Mouse (Mus musculus) limb, embryonic 12.5 days (tissue): ENCODE data around the gene Ncapg. TPM values are rescaled to one million over a fixed set of nuclear protein-coding genes. Genes with fewer than 3 reads are reported as not detected.

Experiments
- ATAC-seq: fragments of 200-750 bp; cut with Nextera tagmentation; 2 replicates; pipeline ENCODE4 v1.8.0; 2017; ENCODE audit warnings: low read depth, moderate TSS enrichment; ENCODE audit not compliant: insufficient number of reproducible peaks, insufficient read depth, low FRiP score, low TSS enrichment
- H3K27ac ChIP-seq: fragments of 300-500 bp; sonication (generic); 2 replicates; pipeline ENCODE4 v1.5.1; 2016; ENCODE audit warnings: mild to moderate bottlenecking, moderate library complexity
- H3K27me3 ChIP-seq: fragments of 300-500 bp; sonication (generic); 2 replicates; pipeline ENCODE4 v1.6.1; 2016; ENCODE audit warnings: mild to moderate bottlenecking, moderate library complexity
- H3K36me3 ChIP-seq: fragments of 300-500 bp; sonication (generic); 2 replicates; pipeline ENCODE4 v1.6.1; 2016; ENCODE audit warnings: mild to moderate bottlenecking, moderate library complexity
- H3K4me1 ChIP-seq: fragments of 300-500 bp; sonication (generic); replicated peaks from 2 replicates; pipeline ENCODE4 v1.6.1; 2016
- H3K4me2 ChIP-seq: fragments of 300-500 bp; sonication (generic); 2 replicates; pipeline ENCODE4 v1.6.1; 2016; ENCODE audit warnings: mild to moderate bottlenecking, moderate library complexity
- H3K4me3 ChIP-seq: fragments of 300-500 bp; sonication (generic); replicated peaks from 2 replicates; pipeline ENCODE4 v1.5.1; 2016; ENCODE audit warnings: mild to moderate bottlenecking
- H3K9ac ChIP-seq: fragments of 300-500 bp; sonication (generic); replicated peaks from 2 replicates; pipeline ENCODE4 v1.6.1; 2016; ENCODE audit warnings: mild to moderate bottlenecking, moderate library complexity
- H3K9me3 ChIP-seq: fragments of 300-500 bp; sonication (generic); 2 replicates; pipeline ENCODE4 v1.6.1; 2016; ENCODE audit warnings: mild to moderate bottlenecking, moderate library complexity
- WGBS: fragments of 180-500 bp; shearing (Covaris S2); methylation state at CpG from one replicate; pipeline ENCODE4 v1.1.7; 2016; 5-methylcytosine and 5-hydroxymethylcytosine counted together
- polyA plus RNA-seq: library from polyadenylated mRNA; unstranded; fragments of >200 nt; fragmentation: Nextera tagmentation; extraction: Ambion mirVana; gene quantifications from 2 replicates; pipeline ENCODE4 v1.2.1, GENCODE M21; 2016

Gene Ncapg
- polyA plus RNA-seq, 1 experiment from 2014 or later = 67.2 TPM

GRCm38 (mm10) chr5:45668831-45669230 lies 888 bp upstream of the Ncapg start:
- peak overlapping the region; percentile 74 for H3K9ac ChIP-seq
- 0 out of 2 replicates have a peak, but pooled peaks cover 2% of the 10 kb centered on the region for H3K36me3 ChIP-seq
- no peaks in the 10 kb centered on the region for H3K27me3 ChIP-seq
- H3K27ac ChIP-seq = peak overlapping the region; percentile 78; the same call in 1 of the 2 replicates
- WGBS = under 1% methylated on average over 3 of the region's 3 CpGs
- H3K4me2 ChIP-seq = peak overlapping the region; percentile 82
- H3K4me3 ChIP-seq = peak overlapping the region; percentile 86
- ATAC-seq = no peak
- H3K4me1 ChIP-seq = peaks cover 7% of the 10 kb centered on the region
- no peaks in the 10 kb centered on the region for H3K9me3 ChIP-seq

GRCm38 (mm10) chr5:45669234-45669597 lies 503 bp upstream of the Ncapg start:
- WGBS = under 1% methylated on average over 27 of the region's 27 CpGs
- Histone ChIP-seq H3K36me3 (0 out of 2 replicates have a peak, but pooled peaks cover 2% of the 10 kb centered on the region), H3K9me3 (no peaks in the 10 kb centered on the region), H3K4me2 (peak overlapping the region; percentile 82), H3K9ac (peak overlapping the region; percentile 74), H3K4me1 (peaks cover 7% of the 10 kb centered on the region), H3K27me3 (no peaks in the 10 kb centered on the region), H3K27ac (peak overlapping the region; percentile 78), H3K4me3 (peak overlapping the region; percentile 86)
- peak; percentile 77 for ATAC-seq

- H3K4me1 ChIP-seq = peaks cover 7% of the 10 kb centered on the region
- H3K4me3 ChIP-seq = peak overlapping the region; percentile 86
- H3K36me3 ChIP-seq = peaks cover 9% of the 10 kb centered on the region
- no peaks in the 10 kb centered on the region for H3K9me3 ChIP-seq
- H3K27ac ChIP-seq = peak overlapping the region; percentile 91
- peak overlapping the region; percentile 79 for H3K4me2 ChIP-seq
- peak overlapping the region; percentile 88 for H3K9ac ChIP-seq
- WGBS = under 1% methylated on average over 13 of the region's 13 CpGs
- ATAC-seq = no peak
- H3K27me3 ChIP-seq = no peaks in the 10 kb centered on the region
These were observed 556 bp downstream of the Ncapg start for GRCm38 (mm10) chr5:45670280-45670670.

GRCm38 (mm10) chr5:45670894-45671494 lies 1.3 kb downstream of the Ncapg start:
- WGBS = 54% methylated on average over 5 of the region's 5 CpGs
- H3K9me3 ChIP-seq = no peaks in the 10 kb centered on the region
- ATAC-seq = no peak
- no peaks in the 10 kb centered on the region for H3K27me3 ChIP-seq
- peaks cover 7% of the 10 kb centered on the region for H3K4me1 ChIP-seq
- H3K9ac ChIP-seq = no peak overlapping the region
- H3K36me3 ChIP-seq = peaks cover 16% of the 10 kb centered on the region
- H3K4me2 ChIP-seq = peak overlapping the region; percentile 79
- peak overlapping the region; percentile 86 for H3K4me3 ChIP-seq
- H3K27ac ChIP-seq = no peak overlapping the region

- 100% methylated on average over 1 of the region's 1 CpGs for WGBS
- H3K27me3 ChIP-seq = no peaks in the 10 kb centered on the region
- no peak overlapping the region for H3K4me3 ChIP-seq
- H3K4me2 ChIP-seq = no peak overlapping the region
- peaks cover 3% of the 10 kb centered on the region; the same call in 1 of the 2 replicates for H3K4me1 ChIP-seq
- ATAC-seq = no peak
- H3K9me3 ChIP-seq = no peaks in the 10 kb centered on the region
- H3K9ac ChIP-seq = no peak overlapping the region
- no peak overlapping the region for H3K27ac ChIP-seq
- H3K36me3 ChIP-seq = peaks cover 36% of the 10 kb centered on the region
These were observed 5.3 kb downstream of the Ncapg start for GRCm38 (mm10) chr5:45675032-45675431.

- H3K27me3 ChIP-seq = no peaks in the 10 kb centered on the region
- H3K4me3 ChIP-seq = no peak overlapping the region
- H3K9me3 ChIP-seq = no peaks in the 10 kb centered on the region
- WGBS = 86% methylated on average over 4 of the region's 4 CpGs
- ATAC-seq = no peak
- no peak overlapping the region for H3K27ac ChIP-seq
- peaks cover 41% of the 10 kb centered on the region for H3K36me3 ChIP-seq
- H3K4me1 ChIP-seq = no peaks in the 10 kb centered on the region
- H3K4me2 ChIP-seq = no peak overlapping the region
- H3K9ac ChIP-seq = no peak overlapping the region
These were observed 7.9 kb downstream of the Ncapg start for GRCm38 (mm10) chr5:45677639-45678038.

GRCm38 (mm10) chr5:45679955-45680354 lies 10.2 kb downstream of the Ncapg start:
- no peak for ATAC-seq
- Histone ChIP-seq H3K9me3 (no peaks in the 10 kb centered on the region), H3K4me3 (no peak overlapping the region), H3K4me1 (no peaks in the 10 kb centered on the region), H3K9ac (no peak overlapping the region), H3K27me3 (no peaks in the 10 kb centered on the region), H3K27ac (no peak overlapping the region), H3K36me3 (peaks cover 49% of the 10 kb centered on the region), H3K4me2 (no peak overlapping the region)

GRCm38 (mm10) chr5:45683388-45683787 lies 13.7 kb downstream of the Ncapg start:
- H3K27ac ChIP-seq = no peak overlapping the region
- 92% methylated on average over 1 of the region's 1 CpGs for WGBS
- no peaks in the 10 kb centered on the region for H3K27me3 ChIP-seq
- peaks cover 28% of the 10 kb centered on the region for H3K36me3 ChIP-seq
- H3K4me2 ChIP-seq = no peak overlapping the region
- no peak overlapping the region for H3K9ac ChIP-seq
- no peaks in the 10 kb centered on the region for H3K9me3 ChIP-seq
- H3K4me1 ChIP-seq = no peaks in the 10 kb centered on the region
- ATAC-seq = no peak
- H3K4me3 ChIP-seq = no peak overlapping the region

- Histone ChIP-seq H3K4me3 (no peak overlapping the region), H3K27ac (no peak overlapping the region), H3K9ac (no peak overlapping the region), H3K27me3 (no peaks in the 10 kb centered on the region), H3K4me1 (no peaks in the 10 kb centered on the region), H3K4me2 (no peak overlapping the region), H3K9me3 (no peaks in the 10 kb centered on the region), H3K36me3 (peaks cover 36% of the 10 kb centered on the region)
- no peak for ATAC-seq
- WGBS = 100% methylated on average over 2 of the region's 2 CpGs
These were observed 15.5 kb downstream of the Ncapg start for GRCm38 (mm10) chr5:45685243-45685642.

- peaks cover 30% of the 10 kb centered on the region for H3K36me3 ChIP-seq
- H3K27ac ChIP-seq = no peak overlapping the region
- H3K4me3 ChIP-seq = no peak overlapping the region
- no peak overlapping the region for H3K9ac ChIP-seq
- WGBS = 96% methylated on average over 3 of the region's 3 CpGs
- ATAC-seq = no peak
- no peaks in the 10 kb centered on the region for H3K4me1 ChIP-seq
- no peaks in the 10 kb centered on the region for H3K27me3 ChIP-seq
- no peak overlapping the region for H3K4me2 ChIP-seq
- H3K9me3 ChIP-seq = no peaks in the 10 kb centered on the region
These were observed 16.5 kb downstream of the Ncapg start for GRCm38 (mm10) chr5:45686223-45686622.

- Histone ChIP-seq H3K27me3 (no peaks in the 10 kb centered on the region), H3K36me3 (peaks cover 28% of the 10 kb centered on the region), H3K27ac (no peak overlapping the region), H3K9ac (no peak overlapping the region), H3K4me2 (no peak overlapping the region), H3K4me3 (no peak overlapping the region), H3K9me3 (no peaks in the 10 kb centered on the region), H3K4me1 (no peaks in the 10 kb centered on the region)
- WGBS = 91% methylated on average over 4 of the region's 4 CpGs
- no peak for ATAC-seq
These were observed 19.4 kb downstream of the Ncapg start for GRCm38 (mm10) chr5:45689152-45689551.

GRCm38 (mm10) chr5:45690802-45691201 lies 21.1 kb downstream of the Ncapg start:
- no peak for ATAC-seq
- Histone ChIP-seq H3K27me3 (no peaks in the 10 kb centered on the region), H3K4me2 (no peak overlapping the region), H3K36me3 (peaks cover 16% of the 10 kb centered on the region), H3K27ac (no peak overlapping the region), H3K4me3 (no peak overlapping the region), H3K4me1 (no peaks in the 10 kb centered on the region), H3K9ac (no peak overlapping the region), H3K9me3 (no peaks in the 10 kb centered on the region)
- 76% methylated on average over 2 of the region's 2 CpGs for WGBS
